Mouse (Mus musculus) hindlimb bud, embryonic 11.5 days (tissue): ENCODE data around the gene Inf2.

ENCODE experiments used
- DNase-seq: peaks from one replicate; pipeline ENCODE4 v3.0.0-alpha.2; 2012; ENCODE audit warnings: low read depth, low spot score; ENCODE audit errors: extremely low spot score

Gene Inf2

DNA sequence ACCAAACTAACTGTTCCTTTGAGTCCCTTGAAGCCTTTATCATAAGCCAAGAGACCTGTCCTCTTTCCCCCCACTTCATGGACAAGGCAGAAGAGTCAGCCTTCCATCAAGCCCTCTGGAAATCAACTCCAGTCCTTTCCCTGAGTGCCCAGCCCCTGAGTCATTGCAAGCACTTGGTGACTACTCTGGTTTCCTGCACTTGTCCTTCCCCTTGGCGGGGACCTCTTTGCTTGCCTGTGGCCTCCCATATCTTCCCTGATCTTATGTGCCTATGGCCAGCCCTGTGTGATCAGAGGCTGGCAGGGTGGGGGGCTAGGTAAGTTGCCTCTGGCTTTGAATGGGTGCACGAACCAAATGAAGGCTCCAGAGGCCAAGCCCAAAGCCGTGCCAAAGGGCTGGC, 33.3 kb downstream of the Inf2 start:
- DNase-seq, result no peak

DNA sequence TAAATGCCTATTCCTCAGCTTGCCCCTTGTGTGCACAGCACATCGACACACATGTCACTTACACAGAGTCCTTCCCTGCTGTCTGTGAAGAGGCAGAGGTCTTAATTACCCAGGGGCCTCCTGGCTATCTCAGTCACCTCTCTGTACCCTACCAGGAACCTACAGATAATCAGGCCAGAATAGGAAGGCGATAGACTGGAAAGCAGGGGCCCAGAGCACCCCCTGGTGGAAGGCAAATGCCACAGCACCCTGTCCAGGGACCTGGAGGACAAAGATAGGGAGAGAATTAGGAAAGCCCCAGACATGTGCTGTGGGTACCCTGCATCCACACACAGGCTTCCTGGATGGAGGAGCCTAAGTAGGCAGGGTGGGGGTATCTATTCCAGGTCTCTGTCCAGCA, 35.2 kb downstream of the Inf2 start:
- no peak for DNase-seq

DNA sequence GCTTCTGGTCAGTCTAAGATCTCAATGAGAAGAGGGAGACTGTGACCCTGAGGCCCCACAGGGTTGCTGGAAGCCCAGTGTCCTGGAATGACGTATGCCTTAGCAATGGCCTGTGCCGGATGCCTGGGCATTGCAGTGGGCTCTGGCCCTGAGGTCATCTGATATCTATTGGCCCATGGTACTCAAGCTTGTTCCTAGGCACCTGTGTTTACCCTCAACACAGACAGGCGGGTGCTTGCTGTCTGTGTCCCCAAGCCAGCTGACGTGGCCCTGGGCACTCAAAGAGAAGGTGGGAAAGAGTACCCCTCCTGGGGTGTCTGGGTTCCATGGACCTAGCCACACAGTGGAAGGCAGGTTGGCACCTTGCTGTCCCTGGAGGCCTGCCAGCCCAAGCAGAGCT, 37.1 kb downstream of the Inf2 start:
- no peak for DNase-seq

DNA sequence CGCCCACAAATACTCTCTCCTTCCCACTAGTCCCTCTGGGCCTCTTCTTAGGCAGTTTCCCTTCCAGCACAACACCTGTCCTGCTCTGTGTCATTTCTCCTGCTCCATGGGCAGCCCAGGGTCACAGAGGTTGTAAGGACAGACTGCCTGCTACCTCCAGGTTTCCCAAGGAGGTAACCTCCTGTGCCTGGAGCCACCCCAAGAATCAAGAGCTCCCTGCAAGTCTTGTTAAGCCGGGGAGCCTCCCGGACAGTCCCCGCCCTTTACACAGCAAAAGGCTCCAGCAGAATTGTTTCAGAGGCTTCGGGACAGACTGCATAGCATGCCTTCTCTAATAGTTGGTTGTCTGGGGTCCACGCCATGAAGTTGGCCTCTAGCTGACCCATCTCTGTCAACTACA, 37.9 kb downstream of the Inf2 start:
- no peak for DNase-seq

DNA sequence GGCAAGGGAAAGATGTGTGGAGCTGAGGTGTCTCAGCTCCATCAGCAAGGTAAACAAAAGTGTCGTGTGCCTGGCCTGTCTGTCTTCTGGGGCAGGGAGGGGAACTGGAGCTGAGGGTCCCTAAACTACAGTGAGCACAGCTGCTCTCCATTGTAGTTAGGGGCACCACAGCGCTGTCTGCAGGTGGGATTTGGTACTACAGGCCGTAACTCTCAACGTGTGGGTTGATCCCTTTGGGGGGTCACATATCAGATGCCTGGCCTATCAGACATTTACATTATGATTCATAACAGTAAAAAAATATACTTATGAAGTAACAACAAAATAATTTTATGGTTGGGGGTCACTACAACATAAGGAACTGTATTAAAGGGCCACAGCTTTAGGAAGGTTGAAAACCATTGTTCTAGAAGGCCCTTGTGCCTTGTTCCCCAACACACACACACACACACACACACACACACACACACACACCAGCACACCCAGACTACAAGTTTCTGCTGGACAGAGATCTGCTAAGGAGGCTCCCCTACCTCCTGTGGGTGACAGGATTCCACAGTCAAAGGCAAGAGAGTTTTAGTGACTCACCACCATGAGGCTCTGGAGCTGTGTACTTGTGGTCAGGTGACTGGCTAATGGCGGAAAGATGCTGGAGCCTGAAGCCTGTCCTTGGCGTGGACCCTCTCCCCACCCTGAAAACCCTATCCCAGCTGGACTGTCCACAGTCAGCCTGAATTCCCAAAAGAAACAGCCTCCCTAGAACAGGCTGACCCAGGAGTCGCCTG, 38.7 kb downstream of the Inf2 start:
- no peak for DNase-seq

DNA sequence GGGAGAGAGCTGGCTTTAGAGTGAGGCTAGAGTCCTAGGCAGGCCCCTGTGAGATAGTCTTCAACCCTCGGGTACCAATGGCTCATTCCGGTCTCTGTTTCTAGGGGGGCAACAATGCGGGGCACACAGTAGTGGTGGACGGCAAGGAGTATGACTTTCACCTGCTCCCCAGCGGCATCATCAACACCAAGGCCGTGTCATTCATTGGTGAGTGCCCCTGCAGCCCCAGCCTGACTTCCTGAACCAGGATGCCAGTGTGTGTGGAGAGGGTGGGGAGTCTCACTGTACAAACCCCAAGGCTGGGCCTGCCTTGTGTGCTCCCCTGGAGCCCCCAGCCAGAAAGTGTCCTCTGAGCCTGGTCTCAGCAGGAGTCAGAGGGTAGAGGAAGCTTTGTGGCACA, 39.6 kb downstream of the Inf2 start:
- DNase-seq, result no peak

DNA sequence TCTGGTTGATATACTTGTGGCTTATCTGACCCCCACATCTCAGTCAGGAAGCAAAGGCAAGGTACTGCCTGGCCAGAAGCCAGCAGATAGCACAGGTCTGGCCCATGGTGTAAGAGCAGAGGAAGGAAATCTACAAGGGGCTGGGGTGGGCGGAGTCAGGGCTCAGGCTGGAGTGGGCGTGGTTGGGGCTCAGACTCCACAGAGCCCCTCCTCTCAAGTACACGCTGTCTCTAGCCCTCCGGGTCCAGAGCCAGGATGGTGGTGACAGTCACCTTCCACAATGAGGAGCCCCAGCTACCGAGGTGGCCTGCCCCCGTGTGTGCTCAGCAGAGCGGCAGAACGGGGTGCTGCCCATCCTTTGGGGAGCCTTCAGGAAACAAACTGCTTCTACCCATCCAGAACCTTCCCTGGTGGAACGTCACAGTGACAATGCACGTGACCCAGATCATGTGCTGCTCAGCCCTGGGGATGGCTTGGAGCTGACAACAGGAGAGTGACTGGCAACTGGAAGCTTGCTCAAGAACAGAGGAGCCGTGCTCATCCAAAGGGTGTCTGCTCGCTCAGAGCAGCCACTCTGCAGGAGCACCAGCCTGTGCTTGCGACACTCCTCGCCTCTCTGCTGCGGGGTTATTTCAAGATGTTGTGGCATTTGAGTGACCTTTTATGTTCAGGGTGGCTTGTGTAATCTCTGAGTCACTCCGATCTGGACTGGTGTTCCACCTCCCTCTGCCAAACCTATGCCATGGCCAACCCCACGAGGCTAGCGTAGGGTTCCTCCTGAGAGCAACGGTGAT, 40.5 kb downstream of the Inf2 start:
- DNase-seq, result no peak

DNA sequence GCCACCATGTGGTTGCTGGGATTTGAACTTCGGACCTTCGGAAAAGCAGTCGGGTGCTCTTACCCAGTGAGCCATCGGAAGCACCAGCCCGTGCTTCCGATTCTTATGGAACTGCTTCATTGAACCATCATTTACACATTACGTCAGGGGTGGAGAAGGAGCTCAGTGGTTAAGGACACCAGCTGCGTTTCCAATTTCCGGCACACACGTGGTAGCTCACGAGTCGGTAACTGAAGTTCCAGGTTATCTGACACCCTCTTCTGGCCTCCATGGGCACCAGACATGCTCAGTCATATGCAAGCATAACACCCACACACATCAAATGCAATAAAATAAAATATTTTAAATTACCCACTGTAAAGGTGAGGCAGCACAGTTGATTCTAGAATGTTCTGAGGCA, 41.4 kb downstream of the Inf2 start:
- DNase-seq, result no peak

DNA sequence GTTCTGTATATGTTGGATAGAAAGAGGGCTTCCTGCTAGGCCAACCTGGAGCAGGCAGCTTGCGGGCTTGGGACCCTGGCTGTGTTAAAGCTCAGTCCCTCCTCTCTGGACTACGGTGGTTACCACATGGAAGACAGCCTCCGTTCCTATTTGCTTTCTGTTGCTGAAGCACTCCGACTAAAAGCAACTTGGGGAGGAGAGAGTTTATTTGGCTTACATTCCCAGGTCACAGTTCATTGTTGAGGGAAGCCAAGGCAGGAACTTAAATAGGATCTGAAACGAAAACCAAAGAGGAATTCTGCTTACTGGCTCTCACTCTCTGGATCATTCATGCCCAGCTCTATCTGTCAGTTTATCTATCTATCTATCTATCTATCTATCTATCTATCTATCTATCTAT, 42.2 kb downstream of the Inf2 start:
- DNase-seq, result no peak

DNA sequence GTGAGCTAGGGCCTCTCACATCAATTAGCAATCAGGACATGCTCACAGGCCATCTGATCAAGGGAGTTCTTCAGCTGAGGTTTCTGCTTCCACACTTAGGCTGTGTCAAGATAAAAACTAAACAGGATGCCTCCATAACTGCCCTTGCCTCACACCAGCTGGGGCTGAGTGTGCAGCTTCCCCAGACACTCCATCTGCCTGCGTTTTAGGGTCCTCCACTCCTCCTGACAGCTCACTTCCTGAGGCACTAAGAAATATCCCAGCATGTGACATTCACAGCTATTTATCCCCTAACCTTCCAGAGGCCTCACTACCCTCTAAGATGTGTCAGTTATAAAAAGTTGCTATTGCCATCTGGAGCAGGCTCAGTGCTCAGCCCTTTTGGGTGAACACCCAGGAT, 42.9 kb downstream of the Inf2 start:
- no peak for DNase-seq

DNA sequence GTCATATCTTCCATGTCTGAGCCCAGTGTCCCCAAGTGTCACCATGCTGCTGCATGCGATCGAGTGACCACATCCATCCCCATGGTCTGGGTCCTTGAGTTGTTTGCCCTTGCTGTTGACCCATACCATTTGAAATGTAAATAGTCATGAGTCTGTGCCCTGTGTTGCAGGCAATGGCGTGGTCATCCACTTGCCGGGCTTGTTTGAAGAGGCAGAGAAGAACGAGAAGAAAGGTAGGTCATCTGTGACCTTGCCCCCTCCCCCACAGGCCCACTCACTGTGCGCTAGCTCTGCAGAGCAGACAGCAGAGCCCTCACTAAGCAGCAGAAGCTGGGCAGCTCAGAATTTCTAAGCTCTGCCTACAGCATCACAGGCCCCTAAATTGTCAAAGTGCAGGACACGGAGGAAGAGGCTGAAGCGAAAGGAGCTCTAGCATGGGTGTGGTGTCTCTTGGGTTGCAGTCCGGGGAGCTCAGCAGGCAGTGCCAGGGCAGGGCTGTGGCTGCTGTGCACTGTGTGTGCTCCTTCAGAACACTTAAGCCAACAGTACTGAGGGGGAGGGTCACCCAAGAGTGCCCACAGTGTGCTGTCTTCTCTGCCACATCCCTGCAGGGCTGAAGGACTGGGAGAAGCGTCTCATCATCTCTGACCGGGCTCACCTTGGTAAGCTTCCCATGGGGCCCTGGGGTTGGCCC, 43.6 kb downstream of the Inf2 start:
- no peak for DNase-seq

DNA sequence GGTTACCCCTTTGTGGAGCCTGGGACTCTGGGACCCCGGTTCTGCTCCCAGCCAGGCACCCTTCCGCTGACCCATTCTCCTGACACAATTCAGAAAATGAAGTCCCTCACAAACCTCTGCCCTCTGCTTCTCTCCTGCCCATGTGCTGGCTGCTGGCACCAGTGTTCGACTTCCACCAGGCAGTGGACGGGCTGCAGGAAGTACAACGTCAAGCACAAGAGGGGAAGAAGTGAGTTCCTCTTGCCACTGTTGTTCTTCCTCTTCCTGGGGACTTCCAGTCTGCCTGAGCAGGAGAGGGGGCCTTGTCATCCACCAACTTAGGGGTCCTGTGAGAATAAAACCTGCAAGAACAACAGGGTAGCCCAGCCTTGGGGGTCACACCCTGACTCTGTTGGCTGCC, 44.3 kb downstream of the Inf2 start:
- DNase-seq, result no peak

DNA sequence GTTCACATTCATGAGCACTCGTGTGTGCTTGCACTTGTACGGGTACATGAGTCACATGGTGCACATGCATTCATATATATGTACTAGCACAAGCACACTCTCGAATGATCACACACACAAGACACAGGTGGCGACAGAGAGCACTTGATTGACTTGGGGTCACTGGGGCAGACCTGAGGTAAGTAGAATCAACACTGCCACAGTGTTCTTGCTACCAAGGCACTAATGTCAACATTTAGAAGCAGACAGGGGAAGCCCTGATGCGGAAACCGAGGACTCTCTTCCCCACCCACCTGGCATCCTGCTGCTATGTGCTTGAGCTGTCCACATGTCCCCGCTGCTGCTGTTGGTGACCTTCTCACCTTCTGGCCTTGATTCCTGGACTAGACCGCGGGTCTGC, 45.1 kb downstream of the Inf2 start:
- DNase-seq, result no peak

DNA sequence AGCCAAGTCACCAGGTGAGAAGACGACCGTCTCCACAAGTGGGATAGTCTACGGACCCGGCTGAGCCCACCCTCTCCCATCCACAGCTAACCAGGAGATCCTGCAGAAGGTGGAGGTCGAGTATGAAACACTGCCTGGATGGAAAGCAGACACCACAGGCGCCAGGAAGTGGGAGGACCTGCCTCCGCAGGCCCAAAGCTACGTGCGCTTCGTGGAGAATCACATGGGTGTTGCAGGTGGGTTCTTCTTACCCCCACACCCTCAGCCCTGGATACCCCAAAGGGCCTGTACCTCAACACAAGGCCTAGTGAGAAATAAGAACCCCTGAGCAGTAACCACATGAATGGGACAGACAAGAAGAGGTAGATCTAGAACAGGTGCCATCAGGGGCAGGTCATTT, 50.9 kb downstream of the Inf2 start:
- no peak for DNase-seq

DNA sequence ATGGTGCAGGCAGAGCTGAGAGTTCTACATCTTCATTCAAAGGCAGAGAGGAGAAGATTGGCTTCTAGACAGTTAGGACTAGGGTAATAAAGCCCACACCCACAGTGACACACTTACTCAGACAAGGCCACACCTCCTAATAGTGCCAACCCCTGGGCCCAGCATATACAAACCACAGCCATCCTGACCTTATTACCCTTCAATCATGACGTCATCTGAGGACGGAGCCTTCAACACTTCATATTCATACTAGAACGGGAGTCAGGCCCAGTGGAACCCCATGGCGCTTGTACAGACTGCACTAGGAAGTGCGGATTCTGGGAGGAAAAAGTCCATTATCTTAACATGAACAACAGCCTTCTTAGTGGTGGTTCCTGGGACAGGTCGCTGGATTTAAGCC, 54.5 kb downstream of the Inf2 start:
- no peak for DNase-seq

DNA sequence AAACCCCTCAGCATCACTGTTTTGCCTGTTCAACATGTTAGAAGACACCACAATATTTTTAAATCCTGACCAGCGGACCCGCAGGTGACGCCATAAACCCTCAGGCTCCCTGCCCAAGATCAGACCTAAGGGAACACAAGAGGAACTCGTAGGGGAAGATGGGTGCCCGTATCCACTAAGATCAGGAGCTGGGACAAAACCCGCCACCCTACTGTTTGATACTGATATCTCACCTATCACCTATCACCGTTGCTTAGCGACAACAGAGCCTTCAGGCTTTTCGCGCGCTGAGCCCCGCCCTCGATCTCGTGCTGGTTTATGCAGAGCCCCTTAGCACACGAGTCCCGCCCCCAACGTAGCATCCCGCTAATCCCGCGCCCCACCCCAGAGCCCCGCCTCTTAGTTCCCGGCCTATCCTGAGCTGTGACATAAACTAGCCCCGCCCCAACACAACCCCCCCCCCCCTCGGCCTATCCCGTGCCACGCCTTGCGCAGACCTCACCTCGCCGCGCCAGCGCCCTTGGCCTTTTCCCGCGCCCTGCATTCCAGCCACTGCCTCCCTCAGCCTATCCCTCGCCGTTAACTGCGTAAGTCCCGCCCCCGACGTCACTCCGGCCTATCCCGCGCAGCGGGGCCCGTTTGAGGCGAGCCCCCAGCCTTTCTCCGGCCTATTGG, 55.7 kb downstream of the Inf2 start, which contains the start of gene Siva1:
TSS of gene Siva1 (plus strand) at position 500 of the 675 bp plus-strand sequence.
- peak; percentile 89 for DNase-seq

DNA sequence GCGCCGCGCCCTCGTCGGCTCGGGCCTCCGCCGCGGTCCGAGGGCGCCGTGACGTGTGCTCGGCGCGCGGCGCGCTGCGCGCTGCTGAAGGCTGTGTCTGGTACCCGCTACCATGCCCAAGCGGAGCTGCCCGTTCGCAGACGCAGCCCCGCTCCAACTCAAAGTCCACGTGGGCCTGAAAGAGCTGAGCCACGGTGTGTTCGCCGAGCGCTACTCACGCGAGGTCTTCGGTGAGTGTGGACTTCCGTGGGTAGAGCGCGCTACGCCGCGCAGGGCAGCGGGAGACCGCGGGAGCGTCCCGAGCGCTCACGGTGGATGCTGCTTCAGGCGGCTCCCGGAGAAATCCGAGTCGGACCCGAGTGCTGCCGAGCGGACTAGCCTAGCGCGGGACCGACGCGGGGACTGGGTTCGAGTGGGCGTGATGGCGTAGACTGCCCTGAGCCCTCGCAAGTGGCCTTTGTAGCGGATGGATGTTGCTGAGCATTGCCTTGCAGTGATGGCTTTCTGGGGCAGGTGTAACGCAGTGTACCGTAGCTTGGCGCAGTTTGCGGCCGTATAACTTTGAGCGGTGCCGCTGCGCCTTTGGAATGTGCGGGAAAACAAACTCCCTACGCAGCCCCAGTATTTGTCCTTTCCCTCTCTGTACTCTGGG, 56.4 kb downstream of the Inf2 start:
- DNase-seq, result no peak

DNA sequence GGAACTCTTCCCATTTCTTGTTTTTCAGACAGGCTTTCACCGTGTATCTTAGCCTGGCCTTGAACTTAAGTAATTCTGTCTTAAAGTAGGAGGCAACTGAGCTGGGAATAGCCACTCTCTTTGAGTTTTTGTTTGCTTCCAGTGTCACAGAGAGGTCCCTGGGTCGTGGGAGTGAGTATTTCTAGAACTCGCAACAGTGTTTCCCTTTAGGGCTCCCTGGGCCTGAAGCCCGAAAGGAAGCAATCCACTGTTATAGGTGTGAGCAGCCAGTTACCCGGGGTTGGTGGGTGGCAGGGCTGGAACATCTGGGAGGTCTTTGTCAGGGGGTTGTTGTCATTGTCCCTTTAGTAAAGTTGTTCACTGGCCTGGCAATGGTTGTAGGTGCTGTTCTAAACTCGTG, 57.6 kb downstream of the Inf2 start:
- no peak for DNase-seq

DNA sequence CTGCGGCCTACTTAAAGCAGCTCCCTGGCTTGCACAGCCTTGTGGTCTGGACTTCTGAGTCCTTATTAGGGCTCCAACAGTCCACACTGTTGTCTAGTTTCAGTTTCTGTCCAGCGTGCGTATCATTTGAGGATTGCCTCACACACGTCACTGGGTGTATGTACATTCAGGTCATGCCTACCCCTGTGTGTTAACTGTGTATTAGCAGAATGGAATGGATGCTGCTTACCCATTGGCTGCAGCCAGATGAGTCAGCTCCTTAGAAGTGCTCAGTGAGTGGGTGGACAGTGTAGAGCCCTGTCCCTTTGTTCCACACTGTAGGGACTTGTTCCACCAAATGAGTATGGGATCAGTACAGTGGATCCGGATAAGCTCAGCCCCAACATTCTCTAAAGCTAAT, 59.5 kb downstream of the Inf2 start:
- DNase-seq, result no peak

DNA sequence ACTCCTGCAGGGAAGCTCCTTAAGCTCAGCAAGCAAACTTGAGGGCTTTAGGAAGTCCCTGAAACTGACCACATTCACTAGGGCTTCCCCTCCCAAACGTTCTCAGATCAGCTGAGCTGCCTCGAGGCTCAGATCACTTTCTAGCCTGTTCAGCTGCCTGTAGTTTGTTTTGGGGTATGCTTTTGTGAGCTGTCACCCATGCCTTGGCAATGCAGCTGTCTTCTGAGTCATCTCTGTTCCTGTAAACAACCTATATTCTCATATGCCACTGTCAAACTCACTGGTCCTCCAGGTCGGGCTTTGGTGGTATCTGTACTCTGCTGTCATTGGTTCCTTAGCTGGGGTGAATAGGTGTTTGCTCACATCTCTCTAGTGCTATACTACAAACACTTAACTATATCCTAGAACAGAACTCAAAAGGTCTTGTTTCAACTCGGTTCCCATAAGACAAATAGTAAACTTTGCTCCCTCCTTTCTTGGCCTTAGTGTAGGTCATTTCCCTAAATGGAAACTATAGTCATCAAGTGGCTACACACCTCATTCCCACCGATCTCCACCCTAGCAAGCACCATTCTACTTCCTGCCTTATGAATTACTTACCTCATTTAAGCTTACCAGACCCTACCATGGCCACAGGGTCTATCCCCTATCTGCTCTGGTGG, 63.3 kb downstream of the Inf2 start:
- no peak for DNase-seq
